Mouse (Mus musculus): ENCODE data around the gene Vsig10.

- TF ChIP-seq CTCF (conservative IDR thresholded peaks at IDR 0.05; ENCODE audit: insufficient read depth, insufficient read length, low read depth, low read length) (no peak), POLR2A (IDR thresholded peaks at IDR 0.05; ENCODE audit: low read depth, low read length) (no peak)
Observed at GRCm38 (mm10) chr5:117330457-117330856, 11.6 kb downstream of the Vsig10 start.
